Mouse (Mus musculus): Measurements from ENCODE around the gene Clint1. TPM values are rescaled to one million over a fixed set of nuclear protein-coding genes. Genes with fewer than 3 reads are reported as not detected.

Clint1 gene
- polyA plus RNA-seq, 1 experiment from 2014 or later: 102 TPM

- DNase-seq (ENCODE audit: low spot score) (no peak), ATAC-seq (replicated peaks; ENCODE audit: low FRiP score) (peak; percentile 81)
- H3K9me3 ChIP-seq (ENCODE audit: control insufficient read depth, low read length): no peaks in the 10 kb centered on the region
- peaks cover 44% of the 10 kb centered on the region for H3K4me1 ChIP-seq (replicated peaks; ENCODE audit: control insufficient read depth, insufficient read depth, low read length)
- no peaks in the 10 kb centered on the region for H3K27me3 ChIP-seq (replicated peaks; ENCODE audit: control insufficient read depth, insufficient read depth, low read length)
- H3K27ac ChIP-seq (ENCODE audit: low read depth, low read length): peak overlapping the region; percentile 76
- WGBS: 69% methylated on average over 8 of the region's 8 CpGs
- no peaks in the 10 kb centered on the region for H3K36me3 ChIP-seq (ENCODE audit: control insufficient read depth, insufficient read depth, low read length)
- 0 out of 2 replicates have a peak overlapping the region, but pooled peaks have one; percentile 18 for H3K4me2 ChIP-seq
- H3K9ac ChIP-seq (ENCODE audit: low read depth, low read length): no peak overlapping the region
- no peak overlapping the region for H3K4me3 ChIP-seq (ENCODE audit: low read depth, low read length)
Observed at GRCm38 (mm10) chr11:45810805-45811204, 41.0 kb upstream of the Clint1 start.

- H3K27me3 ChIP-seq (replicated peaks; ENCODE audit: control insufficient read depth, insufficient read depth, low read length): no peaks in the 10 kb centered on the region
- no peak for ATAC-seq (replicated peaks; ENCODE audit: low FRiP score)
Observed at GRCm38 (mm10) chr11:45815603-45816002, 36.2 kb upstream of the Clint1 start.

GRCm38 (mm10) chr11:45816712-45817111 is 35.1 kb upstream of the Clint1 start:
- DNase-seq (ENCODE audit: low spot score) (no peak), ATAC-seq (replicated peaks; ENCODE audit: low FRiP score) (no peak)
- Histone ChIP-seq H3K4me1 (replicated peaks; ENCODE audit: control insufficient read depth, insufficient read depth, low read length) (no peaks in the 10 kb centered on the region), H3K9me3 (ENCODE audit: control insufficient read depth, low read length) (no peaks in the 10 kb centered on the region), H3K9ac (ENCODE audit: low read depth, low read length) (no peak overlapping the region), H3K36me3 (ENCODE audit: control insufficient read depth, insufficient read depth, low read length) (no peaks in the 10 kb centered on the region), H3K27ac (ENCODE audit: low read depth, low read length) (no peak overlapping the region), H3K27me3 (replicated peaks; ENCODE audit: control insufficient read depth, insufficient read depth, low read length) (no peaks in the 10 kb centered on the region), H3K4me3 (ENCODE audit: low read depth, low read length) (no peak overlapping the region), H3K4me2 (no peak overlapping the region)
- 58% methylated on average over 1 of the region's 1 CpGs for WGBS

More at GRCm38 (mm10) chr11:45815603-45816002, 36.2 kb upstream of the Clint1 start:
- Histone ChIP-seq H3K4me2 (no peak overlapping the region), H3K9me3 (ENCODE audit: control insufficient read depth, low read length) (no peaks in the 10 kb centered on the region), H3K9ac (ENCODE audit: low read depth, low read length) (no peak overlapping the region), H3K4me1 (replicated peaks; ENCODE audit: control insufficient read depth, insufficient read depth, low read length) (peaks cover 1% of the 10 kb centered on the region; the same call in 1 of the 2 replicates), H3K27ac (ENCODE audit: low read depth, low read length) (no peak overlapping the region), H3K4me3 (ENCODE audit: low read depth, low read length) (no peak overlapping the region), H3K36me3 (ENCODE audit: control insufficient read depth, insufficient read depth, low read length) (no peaks in the 10 kb centered on the region)
- WGBS: 86% methylated on average over 10 of the region's 10 CpGs
- no peak for DNase-seq (ENCODE audit: low spot score)

GRCm38 (mm10) chr11:45817996-45818395 is 33.9 kb upstream of the Clint1 start:
- no peaks in the 10 kb centered on the region for H3K9me3 ChIP-seq (ENCODE audit: control insufficient read depth, low read length)
- H3K4me2 ChIP-seq: no peak overlapping the region
- ATAC-seq (replicated peaks; ENCODE audit: low FRiP score): no peak
- H3K27me3 ChIP-seq (replicated peaks; ENCODE audit: control insufficient read depth, insufficient read depth, low read length): no peaks in the 10 kb centered on the region
- H3K4me1 ChIP-seq (replicated peaks; ENCODE audit: control insufficient read depth, insufficient read depth, low read length): no peaks in the 10 kb centered on the region
- no peak for DNase-seq (ENCODE audit: low spot score)
- no peak overlapping the region for H3K27ac ChIP-seq (ENCODE audit: low read depth, low read length)
- no peaks in the 10 kb centered on the region for H3K36me3 ChIP-seq (ENCODE audit: control insufficient read depth, insufficient read depth, low read length)
- no peak overlapping the region for H3K9ac ChIP-seq (ENCODE audit: low read depth, low read length)
- no peak overlapping the region for H3K4me3 ChIP-seq (ENCODE audit: low read depth, low read length)
- WGBS: 57% methylated on average over 3 of the region's 3 CpGs

- no peaks in the 10 kb centered on the region for H3K9me3 ChIP-seq (ENCODE audit: control insufficient read depth, low read length)
- H3K4me3 ChIP-seq (ENCODE audit: low read depth, low read length): no peak overlapping the region
- H3K4me1 ChIP-seq (replicated peaks; ENCODE audit: control insufficient read depth, insufficient read depth, low read length): no peaks in the 10 kb centered on the region
- no peaks in the 10 kb centered on the region for H3K36me3 ChIP-seq (ENCODE audit: control insufficient read depth, insufficient read depth, low read length)
- no peak for ATAC-seq (replicated peaks; ENCODE audit: low FRiP score)
- no peak overlapping the region for H3K9ac ChIP-seq (ENCODE audit: low read depth, low read length)
- H3K4me2 ChIP-seq: no peak overlapping the region
- no peak for DNase-seq (ENCODE audit: low spot score)
- no peaks in the 10 kb centered on the region for H3K27me3 ChIP-seq (replicated peaks; ENCODE audit: control insufficient read depth, insufficient read depth, low read length)
- H3K27ac ChIP-seq (ENCODE audit: low read depth, low read length): no peak overlapping the region
- 81% methylated on average over 6 of the region's 6 CpGs for WGBS
Observed at GRCm38 (mm10) chr11:45820930-45821329, 30.9 kb upstream of the Clint1 start.

- H3K4me2 ChIP-seq: no peak overlapping the region
Observed at GRCm38 (mm10) chr11:45830112-45830511, 21.7 kb upstream of the Clint1 start.

GRCm38 (mm10) chr11:45830743-45831310 is 21.0 kb upstream of the Clint1 start:
- WGBS: 79% methylated on average over 9 of the region's 9 CpGs
- Histone ChIP-seq H3K4me2 (no peak overlapping the region), H3K9me3 (ENCODE audit: control insufficient read depth, low read length) (no peaks in the 10 kb centered on the region), H3K27ac (ENCODE audit: low read depth, low read length) (no peak overlapping the region), H3K27me3 (replicated peaks; ENCODE audit: control insufficient read depth, insufficient read depth, low read length) (no peaks in the 10 kb centered on the region), H3K4me3 (ENCODE audit: low read depth, low read length) (no peak overlapping the region), H3K36me3 (ENCODE audit: control insufficient read depth, insufficient read depth, low read length) (no peaks in the 10 kb centered on the region), H3K9ac (ENCODE audit: low read depth, low read length) (no peak overlapping the region), H3K4me1 (replicated peaks; ENCODE audit: control insufficient read depth, insufficient read depth, low read length) (peaks cover 8% of the 10 kb centered on the region)
- no peak for DNase-seq (ENCODE audit: low spot score)
- no peak for ATAC-seq (replicated peaks; ENCODE audit: low FRiP score)

More at GRCm38 (mm10) chr11:45830112-45830511, 21.7 kb upstream of the Clint1 start:
- no peak for ATAC-seq (replicated peaks; ENCODE audit: low FRiP score)
- no peak overlapping the region for H3K27ac ChIP-seq (ENCODE audit: low read depth, low read length)
- no peak overlapping the region for H3K4me3 ChIP-seq (ENCODE audit: low read depth, low read length)
- H3K36me3 ChIP-seq (ENCODE audit: control insufficient read depth, insufficient read depth, low read length): no peaks in the 10 kb centered on the region
- H3K4me1 ChIP-seq (replicated peaks; ENCODE audit: control insufficient read depth, insufficient read depth, low read length): peaks cover under 1% of the 10 kb centered on the region; the same call in 1 of the 2 replicates
- no peaks in the 10 kb centered on the region for H3K9me3 ChIP-seq (ENCODE audit: control insufficient read depth, low read length)
- no peak for DNase-seq (ENCODE audit: low spot score)
- H3K27me3 ChIP-seq (replicated peaks; ENCODE audit: control insufficient read depth, insufficient read depth, low read length): no peaks in the 10 kb centered on the region
- H3K9ac ChIP-seq (ENCODE audit: low read depth, low read length): no peak overlapping the region

GRCm38 (mm10) chr11:45831476-45832143 is 20.2 kb upstream of the Clint1 start:
- Histone ChIP-seq H3K4me1 (replicated peaks; ENCODE audit: control insufficient read depth, insufficient read depth, low read length) (peaks cover 13% of the 10 kb centered on the region), H3K4me2 (no peak overlapping the region), H3K4me3 (ENCODE audit: low read depth, low read length) (no peak overlapping the region), H3K27ac (ENCODE audit: low read depth, low read length) (no peak overlapping the region), H3K27me3 (replicated peaks; ENCODE audit: control insufficient read depth, insufficient read depth, low read length) (no peaks in the 10 kb centered on the region), H3K9me3 (ENCODE audit: control insufficient read depth, low read length) (no peaks in the 10 kb centered on the region), H3K36me3 (ENCODE audit: control insufficient read depth, insufficient read depth, low read length) (no peaks in the 10 kb centered on the region), H3K9ac (ENCODE audit: low read depth, low read length) (no peak overlapping the region)
- ATAC-seq (replicated peaks; ENCODE audit: low FRiP score) (no peak), DNase-seq (ENCODE audit: low spot score) (no peak)
- 90% methylated on average over 15 of the region's 15 CpGs for WGBS

All from liver, embryonic 11.5 days (tissue).